Comparison of ENCODE assay signal across 20 mouse cellular contexts in the genomic region with DNA sequence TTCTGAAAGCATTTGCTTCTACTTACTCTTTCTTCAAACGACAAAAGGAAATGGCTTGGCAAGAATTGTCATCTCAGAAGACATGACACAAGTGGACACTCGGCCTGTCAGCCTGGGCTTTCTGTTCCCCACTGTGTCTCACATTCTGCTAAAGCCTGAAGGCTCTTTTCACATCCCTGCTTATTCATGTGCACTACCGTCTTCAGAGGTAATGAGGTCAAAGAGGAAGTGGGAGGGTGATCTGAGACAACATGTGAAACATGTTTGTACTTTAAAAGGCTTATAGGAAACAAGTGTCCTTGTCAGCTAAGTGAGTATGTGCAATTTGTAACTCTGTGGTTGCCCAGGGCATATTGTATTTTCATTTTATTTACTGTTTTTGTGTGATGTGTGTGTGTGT.
DNase-seq lines count a peak whose midpoint lies in the region; ATAC-seq and TF ChIP-seq lines count a peak whose summit lies in the region.
"Had no signal": no experiment of that assay in that cellular context is flagged by ENCODE, and none has a peak within 500 bp of the region (broad histone marks: within the 10 kb centered on the region; RNA-seq: fewer than 3 reads in every experiment).

No protein-coding gene starts in this region.

- no peaks in the 10 kb centered on the region for H3K9me3 ChIP-seq in CH12.LX (replicated peaks; ENCODE audit: low read length)
- H3K9me3 ChIP-seq in neural tube, embryonic 15.5 days (replicated peaks): no peaks in the 10 kb centered on the region
- H3K9me3 ChIP-seq: embryonic facial prominence, embryonic 13.5 days; forebrain, embryonic 12.5 days; hindbrain, embryonic 13.5 days had no signal

- peak overlapping the region; percentile 55 for H3K27ac ChIP-seq in layer of hippocampus, adult 2 months
- H3K27ac ChIP-seq in CH12.LX (ENCODE audit: insufficient read depth, low read depth): no peak overlapping the region
- H3K27ac ChIP-seq in neural tube, embryonic 15.5 days (replicated peaks): no peak overlapping the region
- H3K27ac ChIP-seq: embryonic facial prominence, embryonic 13.5 days; forebrain, embryonic 12.5 days; hindbrain, embryonic 13.5 days; hindbrain, postnatal 0 days had no signal

- TF ChIP-seq EP300 in CH12.LX (IDR thresholded peaks at IDR 0.05; ENCODE audit: low read length): 0 out of 2 replicates have a peak, but pooled peaks have one; percentile 28

- no peak for TF ChIP-seq CTCF in layer of hippocampus, adult 2 months (conservative IDR thresholded peaks at IDR 0.05)
- no peak for TF ChIP-seq CTCF in CH12.LX (conservative IDR thresholded peaks at IDR 0.05 in 1 of 2, IDR thresholded peaks at IDR 0.05 in 1 of 2; ENCODE audit: low read depth in 2 of 2, low read length in 2 of 2)

- H3K27me3 ChIP-seq in CH12.LX (replicated peaks): no peaks in the 10 kb centered on the region
- H3K27me3 ChIP-seq in neural tube, embryonic 15.5 days (replicated peaks): no peaks in the 10 kb centered on the region
- H3K27me3 ChIP-seq: forebrain, embryonic 12.5 days; hindbrain, embryonic 13.5 days had no signal

- 55% methylated on average over 3 of the region's 3 CpGs for WGBS in neural tube, embryonic 15.5 days

- ATAC-seq in hematopoietic stem cell, adult 5-6 weeks (replicated peaks in 1 of 2; ENCODE audit: insufficient read depth in 1 of 2, low FRiP score in 2 of 2, low TSS enrichment in 1 of 2, low read depth in 1 of 2, poor library complexity in 2 of 2, severe bottlenecking in 2 of 2): peak; percentile 61 to 63
- no peak for ATAC-seq in neural tube, embryonic 15.5 days (ENCODE audit: low FRiP score)
- ATAC-seq: CD4-positive, CD25-positive, alpha-beta regulatory T cell, adult 4 months; forebrain, postnatal 0 days; hindbrain, postnatal 0 days had no signal

- TF ChIP-seq RAD21 in CH12.LX (IDR thresholded peaks at IDR 0.05; ENCODE audit: low read depth, low read length): no peak

- no peak overlapping the region for H3K9ac ChIP-seq in CH12.LX (ENCODE audit: insufficient read depth, low read depth)
- H3K9ac ChIP-seq in neural tube, embryonic 15.5 days (replicated peaks): no peak overlapping the region
- H3K9ac ChIP-seq: embryonic facial prominence, embryonic 13.5 days; forebrain, embryonic 12.5 days; forebrain, postnatal 0 days; hindbrain, embryonic 13.5 days had no signal

- no peaks in the 10 kb centered on the region for H3K36me3 ChIP-seq in CH12.LX (replicated peaks in 1 of 2; ENCODE audit: control insufficient read depth in 1 of 2, insufficient read depth in 1 of 2, low read length in 1 of 2)
- no peaks in the 10 kb centered on the region for H3K36me3 ChIP-seq in neural tube, embryonic 15.5 days
- H3K36me3 ChIP-seq: embryonic facial prominence, embryonic 13.5 days; forebrain, embryonic 12.5 days; hindbrain, embryonic 13.5 days had no signal

- no peaks in the 10 kb centered on the region for H3K79me2 ChIP-seq in CH12.LX (replicated peaks; ENCODE audit: control insufficient read depth, extremely low read depth, insufficient read depth, poor library complexity, severe bottlenecking)

- in situ Hi-C loops in CH12.LX (cut with MboI; ENCODE audit: low pct_ligation_motif_present, low pct_unique_long_range_greater_than_20kb, low sequenced_read_pairs): loop anchor here (25.0 kb wide), 1 partner anchor 161 kb away; no protein-coding TSS in a partner anchor

- no peak for DNase-seq in layer of hippocampus, adult 2 months (ENCODE audit: low spot score in 2 of 2)
- no peak for DNase-seq in layer of hippocampus, adult 9-10 months (ENCODE audit: low spot score)
- DNase-seq in A20 (ENCODE audit: low read depth, low spot score): peak; percentile 57
- DNase-seq in CH12.LX (ENCODE audit: extremely low read depth): peak; percentile 42
- DNase-seq in right cerebral cortex, adult 18-20 months: no peak
- DNase-seq in testis, postnatal 14 days (ENCODE audit: low spot score): no peak
- DNase-seq: adrenal gland, postnatal 25 days; cerebellum, adult 18-20 months; cerebellum, postnatal 14 days; forebrain, postnatal 0 days; gastrocnemius, postnatal 14 days; heart, postnatal 10 days; heart, postnatal 4 days had no signal

- H3K4me1 ChIP-seq in CH12.LX (ENCODE audit: control insufficient read depth in 1 of 2, insufficient read depth in 2 of 2): peaks cover 3 to 12% of the 10 kb centered on the region in 2 experiments; a peak in 3 of 4 replicates
- peaks cover 12% of the 10 kb centered on the region; the same call in 1 of the 2 replicates for H3K4me1 ChIP-seq in neural tube, embryonic 15.5 days
- H3K4me1 ChIP-seq: forebrain, embryonic 12.5 days; hindbrain, embryonic 13.5 days had no signal

- H3K4me3 ChIP-seq in layer of hippocampus, adult 2 months: peak overlapping the region; percentile 75
- H3K4me3 ChIP-seq in CH12.LX (replicated peaks in 1 of 3; ENCODE audit: low read depth in 2 of 3, low read length in 2 of 3, poor library complexity in 1 of 3): no peak overlapping the region
- H3K4me3 ChIP-seq in neural tube, embryonic 15.5 days (replicated peaks): no peak overlapping the region
- H3K4me3 ChIP-seq: embryonic facial prominence, embryonic 13.5 days; forebrain, embryonic 12.5 days; hindbrain, embryonic 13.5 days had no signal

- H3K4me2 ChIP-seq in CH12.LX (ENCODE audit: insufficient read depth, low read depth, poor library complexity, severe bottlenecking): 0 out of 2 replicates have a peak overlapping the region, but pooled peaks have one; percentile 46
- no peak overlapping the region for H3K4me2 ChIP-seq in neural tube, embryonic 15.5 days
- H3K4me2 ChIP-seq: embryonic facial prominence, embryonic 13.5 days; forebrain, embryonic 12.5 days; hindbrain, embryonic 13.5 days had no signal

- dilution Hi-C loops in CH12.LX (cut with MboI; ENCODE audit: extremely low pct_ligation_motif_present, extremely low pct_unique_long_range_greater_than_20kb, low sequenced_read_pairs): no loop called here

- no peak for TF ChIP-seq POLR2A in CH12.LX (IDR thresholded peaks at IDR 0.05; ENCODE audit: low read depth, low read length)

TF ChIP-seq in CH12.LX, 34 proteins besides CTCF, POLR2A, EP300 and RAD21:
- TF ChIP-seq HCFC1 (IDR thresholded peaks at IDR 0.05; ENCODE audit: low read depth, low read length) (no peak), MEF2A (IDR thresholded peaks at IDR 0.05; ENCODE audit: borderline replicate concordance, low read depth, low read length) (no peak), IRF4 (IDR thresholded peaks at IDR 0.05; ENCODE audit: low read depth, low read length) (peak; percentile 63; the same call in 1 of the 2 replicates), CHD2 (IDR thresholded peaks at IDR 0.05; ENCODE audit: low read length) (no peak), KAT2A (IDR thresholded peaks at IDR 0.05; ENCODE audit: insufficient replicate concordance, low read length) (no peak), MXI1 (IDR thresholded peaks at IDR 0.05; ENCODE audit: low read depth, low read length) (no peak), BHLHE40 (IDR thresholded peaks at IDR 0.05; ENCODE audit: low read depth, low read length) (no peak), ETS1 (conservative IDR thresholded peaks at IDR 0.05; ENCODE audit: low read depth, low read length) (no peak), MAFK (IDR thresholded peaks at IDR 0.05; ENCODE audit: insufficient replicate concordance, low read length) (no peak), POLR2AphosphoS2 (IDR thresholded peaks at IDR 0.05; ENCODE audit: low read depth, low read length) (no peak), ELF1 (IDR thresholded peaks at IDR 0.05; ENCODE audit: low read depth, low read length) (0 out of 2 replicates have a peak, but pooled peaks have one; percentile 14)
TF ChIP-seq in CH12.LX: peak in this region for 2.

Comparison
In these comparisons a context has a peak if more than half of its experiments do, and no peak if none do; other contexts are left out.
1. DNase-seq: peak in A20 (single experiment) and CH12.LX (single experiment); none in layer of hippocampus, adult 2 months (0 of 2), layer of hippocampus, adult 9-10 months (single experiment), right cerebral cortex, adult 18-20 months (single experiment) and testis, postnatal 14 days (single experiment).